Mouse (Mus musculus) cerebellum, adult 2 months (tissue): ENCODE measurements around the gene Chst3.

Source experiments
- CTCF ChIP-seq: fragments of 200-500 bp; IDR thresholded peaks from 2 replicates; pipeline ENCODE4 v1.5.1; 2011; ENCODE audit warnings: low read depth, mild to moderate bottlenecking, control low read depth, low read length, moderate library complexity, borderline replicate concordance; ENCODE audit not compliant: insufficient read depth
- POLR2A ChIP-seq: fragments of 200-500 bp; IDR thresholded peaks from 2 replicates; pipeline ENCODE4 v1.6.1; 2011; ENCODE audit warnings: low read length, control low read depth, borderline replicate concordance; ENCODE audit not compliant: insufficient read depth

DNA sequence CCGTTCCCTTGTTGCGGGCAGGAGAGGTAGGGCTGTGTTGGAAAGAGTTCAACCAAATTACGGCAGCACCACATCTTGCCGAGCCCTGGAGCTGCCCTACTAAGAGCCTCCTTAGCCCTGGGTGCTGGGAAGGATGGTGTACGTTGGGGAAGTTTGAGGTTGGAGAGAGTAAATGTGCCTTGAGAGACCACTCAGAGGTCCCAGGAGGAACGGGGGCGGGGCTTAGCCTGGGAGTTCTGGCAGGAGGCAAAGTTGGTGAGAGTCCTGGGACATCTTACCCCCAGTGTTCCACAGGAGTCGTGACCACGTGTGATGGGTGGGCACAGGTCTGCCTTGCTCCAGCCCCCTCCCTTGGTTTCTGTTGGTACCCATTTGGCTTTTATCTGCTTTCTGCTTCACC is 84.9 kb downstream of the Chst3 start:
- TF ChIP-seq POLR2A (no peak), CTCF (no peak)
